Mouse (Mus musculus) midbrain, embryonic 13.5 days (tissue): ENCODE measurements around the gene Rbl1. TPM values are rescaled to one million over a fixed set of nuclear protein-coding genes. Genes with fewer than 3 reads are reported as not detected.

ENCODE experiments used
- ATAC-seq: fragments of 200-750 bp; cut with Nextera tagmentation; 2 replicates; pipeline ENCODE4 v1.8.0; 2017; ENCODE audit warnings: mild to moderate bottlenecking, moderate TSS enrichment, moderate library complexity
- H3K27ac ChIP-seq: fragments of 300-500 bp; sonication (generic); 2 replicates; pipeline ENCODE4 v1.5.1; 2015; ENCODE audit warnings: inconsistent platforms, mild to moderate bottlenecking, moderate library complexity
- H3K27me3 ChIP-seq: fragments of 300-500 bp; sonication (generic); 2 replicates; pipeline ENCODE4 v1.6.1; 2015; ENCODE audit warnings: mild to moderate bottlenecking, inconsistent platforms
- H3K36me3 ChIP-seq: fragments of 300-500 bp; sonication (generic); 2 replicates; pipeline ENCODE4 v1.6.1; 2015; ENCODE audit warnings: mild to moderate bottlenecking, inconsistent platforms
- H3K4me1 ChIP-seq: fragments of 300-500 bp; sonication (generic); replicated peaks from 2 replicates; pipeline ENCODE4 v1.6.1; 2015; ENCODE audit warnings: inconsistent platforms
- H3K4me2 ChIP-seq: fragments of 300-500 bp; sonication (generic); replicated peaks from 2 replicates; pipeline ENCODE4 v1.6.1; 2015; ENCODE audit warnings: moderate library complexity, mild to moderate bottlenecking, inconsistent platforms
- H3K4me3 ChIP-seq: fragments of 300-500 bp; sonication (generic); replicated peaks from 2 replicates; pipeline ENCODE4 v1.5.1; 2015; ENCODE audit warnings: mild to moderate bottlenecking, inconsistent platforms
- H3K9ac ChIP-seq: fragments of 300-500 bp; sonication (generic); replicated peaks from 2 replicates; pipeline ENCODE4 v1.6.1; 2015; ENCODE audit warnings: mild to moderate bottlenecking, inconsistent platforms
- H3K9me3 ChIP-seq: fragments of 300-500 bp; sonication (generic); 2 replicates; pipeline ENCODE4 v1.6.1; 2016; ENCODE audit warnings: mild to moderate bottlenecking, inconsistent platforms
- WGBS: fragments of 180-500 bp; shearing (Covaris S2); methylation state at CpG from one replicate; pipeline ENCODE4 v1.1.7; 2015; 5-methylcytosine and 5-hydroxymethylcytosine counted together
- polyA plus RNA-seq: library from polyadenylated mRNA; unstranded; fragments of >200 nt; fragmentation: Nextera tagmentation; extraction: Ambion mirVana; gene quantifications from 2 replicates; pipeline ENCODE4 v1.2.1, GENCODE M21; 2015

The Rbl1 gene
- polyA plus RNA-seq, 1 experiment from 2014 or later: 13.8 TPM

- ATAC-seq: no peak
- peaks cover 40% of the 10 kb centered on the region for H3K36me3 ChIP-seq
- no peaks in the 10 kb centered on the region for H3K27me3 ChIP-seq
- H3K4me1 ChIP-seq: no peaks in the 10 kb centered on the region
- WGBS: 40% methylated on average over 2 of the region's 2 CpGs
- no peak overlapping the region for H3K4me2 ChIP-seq
- no peak overlapping the region for H3K9ac ChIP-seq
- no peak overlapping the region for H3K27ac ChIP-seq
- H3K9me3 ChIP-seq: no peaks in the 10 kb centered on the region
- no peak overlapping the region for H3K4me3 ChIP-seq
Observed at GRCm38 (mm10) chr2:157102256-157102655, 102.1 kb downstream of the Rbl1 start.

- H3K4me3 ChIP-seq: no peak overlapping the region
- over 99% methylated on average over 9 of the region's 9 CpGs for WGBS
- H3K36me3 ChIP-seq: peaks cover 40% of the 10 kb centered on the region
- no peaks in the 10 kb centered on the region for H3K4me1 ChIP-seq
- no peaks in the 10 kb centered on the region for H3K9me3 ChIP-seq
- ATAC-seq: no peak
- H3K4me2 ChIP-seq: no peak overlapping the region
- no peaks in the 10 kb centered on the region for H3K27me3 ChIP-seq
- H3K27ac ChIP-seq: no peak overlapping the region
- H3K9ac ChIP-seq: no peak overlapping the region
Observed at GRCm38 (mm10) chr2:157101650-157102049, 102.7 kb downstream of the Rbl1 start.

DNA sequence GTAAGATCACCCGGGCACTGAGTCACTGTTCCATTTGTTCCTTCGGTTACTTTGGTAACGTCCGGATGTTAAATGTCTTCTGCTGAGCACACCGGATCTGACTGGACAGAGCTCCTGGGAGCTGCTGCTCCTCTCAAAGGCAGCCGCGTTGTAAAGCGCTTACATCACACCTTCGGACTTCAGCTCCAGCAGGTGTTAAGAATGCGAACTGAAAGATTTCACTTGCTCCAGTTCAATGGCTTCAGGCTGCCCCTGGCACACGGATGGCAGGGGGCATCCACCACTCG, 104.1 kb downstream of the Rbl1 start:
- no peaks in the 10 kb centered on the region for H3K27me3 ChIP-seq
- no peak overlapping the region for H3K4me2 ChIP-seq
- H3K4me3 ChIP-seq: no peak overlapping the region
- peaks cover 43% of the 10 kb centered on the region for H3K36me3 ChIP-seq
- 92% methylated on average over 12 of the region's 12 CpGs for WGBS
- ATAC-seq: no peak
- H3K9me3 ChIP-seq: no peaks in the 10 kb centered on the region
- no peaks in the 10 kb centered on the region for H3K4me1 ChIP-seq
- H3K27ac ChIP-seq: no peak overlapping the region
- H3K9ac ChIP-seq: no peak overlapping the region

- H3K4me2 ChIP-seq: no peak overlapping the region
- H3K4me3 ChIP-seq: no peak overlapping the region
- no peaks in the 10 kb centered on the region for H3K9me3 ChIP-seq
- no peak overlapping the region for H3K9ac ChIP-seq
- no peak overlapping the region for H3K27ac ChIP-seq
- ATAC-seq: no peak
- 87% methylated on average over 12 of the region's 12 CpGs for WGBS
- H3K27me3 ChIP-seq: no peaks in the 10 kb centered on the region
- H3K36me3 ChIP-seq: peaks cover 38% of the 10 kb centered on the region
- no peaks in the 10 kb centered on the region for H3K4me1 ChIP-seq
Observed at GRCm38 (mm10) chr2:157099532-157100318, 104.6 kb downstream of the Rbl1 start.

Other genes starting within 250 kb of the Rbl1 start
- 81.4 and 81.6 TPM in 2 replicates for gene Ndrg3, start 212.5 kb downstream of the Rbl1 start, polyA plus RNA-seq
- gene Dsn1, start 197.4 kb downstream of the Rbl1 start, polyA plus RNA-seq: 18.0 and 18.7 TPM in 2 replicates
- gene Soga1, start 125.3 kb downstream of the Rbl1 start, polyA plus RNA-seq: 6.2 and 6.4 TPM in 2 replicates
- gene Tldc2, start 117.5 kb downstream of the Rbl1 start, polyA plus RNA-seq: not detected in 2 replicates
- 10.9 and 12.1 TPM in 2 replicates for gene Samhd1, start 69.3 kb downstream of the Rbl1 start, polyA plus RNA-seq
- gene Rpn2, start 74.5 kb upstream of the Rbl1 start, polyA plus RNA-seq: 202 and 211 TPM in 2 replicates
- gene Mroh8, start 75.0 kb upstream of the Rbl1 start, polyA plus RNA-seq: 0.43 and 0.52 TPM in 2 replicates
- 1.6 and 3.4 TPM in 2 replicates for gene Ghrh, start 143.0 kb upstream of the Rbl1 start, polyA plus RNA-seq
- gene Manbal, start 163.1 kb upstream of the Rbl1 start, polyA plus RNA-seq: 88.1 and 91.0 TPM in 2 replicates
- gene Src, start 213.9 kb upstream of the Rbl1 start, polyA plus RNA-seq: 31.6 and 39.1 TPM in 2 replicates